Mouse (Mus musculus) embryonic facial prominence, embryonic 11.5 days (tissue): ENCODE results near the gene Psmb10. TPM values are rescaled to one million over a fixed set of nuclear protein-coding genes. Genes with fewer than 3 reads are reported as not detected.
A peak's percentile ranks its signal among the peaks of the same experiment; 100 is the strongest.
"Not testable (repeated sequence)": the region's sequence is repeated elsewhere in the genome, so short reads cannot be mapped to it uniquely, and the experiment has no call there.

Source experiments
- ATAC-seq: fragments of 200-750 bp; cut with Nextera tagmentation; replicated peaks from 2 replicates; pipeline ENCODE4 v1.8.0; 2017; ENCODE audit warnings: low read depth; ENCODE audit not compliant: insufficient number of reproducible peaks, low FRiP score, low TSS enrichment
- DNase-seq: peaks from one replicate; pipeline ENCODE4 v3.0.0-alpha.2; 2015; ENCODE audit warnings: low spot score
- H3K27ac ChIP-seq: fragments of 300-500 bp; sonication (generic); replicated peaks from 2 replicates; pipeline ENCODE4 v1.5.1; 2014; ENCODE audit warnings: mild to moderate bottlenecking, low read depth, low read length, control low read depth
- H3K27me3 ChIP-seq: fragments of 300-500 bp; sonication (generic); 2 replicates; pipeline ENCODE4 v1.6.1; 2014; ENCODE audit warnings: mild to moderate bottlenecking, low read length, moderate library complexity, mixed read lengths; ENCODE audit not compliant: control insufficient read depth, insufficient read depth
- H3K36me3 ChIP-seq: fragments of 300-500 bp; sonication (generic); replicated peaks from 2 replicates; pipeline ENCODE4 v1.6.1; 2014; ENCODE audit warnings: low read depth, mild to moderate bottlenecking, low read length, moderate library complexity, mixed read lengths; ENCODE audit not compliant: control insufficient read depth, insufficient read depth
- H3K4me1 ChIP-seq: fragments of 300-500 bp; sonication (generic); 2 replicates; pipeline ENCODE4 v1.6.1; 2014; ENCODE audit warnings: low read length, mixed read lengths; ENCODE audit not compliant: control insufficient read depth, insufficient read depth
- H3K4me2 ChIP-seq: fragments of 300-500 bp; sonication (generic); 2 replicates; pipeline ENCODE4 v1.6.1; 2014; ENCODE audit warnings: low read depth, mild to moderate bottlenecking, control low read depth, low read length, moderate library complexity
- H3K4me3 ChIP-seq: fragments of 300-500 bp; sonication (generic); 2 replicates; pipeline ENCODE4 v1.5.1; 2014; ENCODE audit warnings: low read depth, low read length, control low read depth
- H3K9ac ChIP-seq: fragments of 300-500 bp; sonication (generic); replicated peaks from 2 replicates; pipeline ENCODE4 v1.6.1; 2014; ENCODE audit warnings: mild to moderate bottlenecking, control low read depth, low read length
- H3K9me3 ChIP-seq: fragments of 300-500 bp; sonication (generic); replicated peaks from 2 replicates; pipeline ENCODE4 v1.6.1; 2016; ENCODE audit warnings: mild to moderate bottlenecking, low read length, inconsistent platforms, mixed read lengths; ENCODE audit not compliant: control insufficient read depth
- WGBS: fragments of 180-500 bp; shearing (Covaris S2); extraction: QIAGEN DNeasy Blood & Tissue Kit; methylation state at CpG from one replicate; pipeline ENCODE4 v1.1.7; 2014; 5-methylcytosine and 5-hydroxymethylcytosine counted together
- polyA plus RNA-seq: library from polyadenylated mRNA; unstranded; fragments of >200 nt; fragmentation: Nextera tagmentation; extraction: Ambion mirVana; gene quantifications from 2 replicates; pipeline ENCODE4 v1.2.1, GENCODE M21; 2014

Psmb10 gene
- polyA plus RNA-seq: 23.1 and 24.1 TPM in 2 replicates

DNA sequence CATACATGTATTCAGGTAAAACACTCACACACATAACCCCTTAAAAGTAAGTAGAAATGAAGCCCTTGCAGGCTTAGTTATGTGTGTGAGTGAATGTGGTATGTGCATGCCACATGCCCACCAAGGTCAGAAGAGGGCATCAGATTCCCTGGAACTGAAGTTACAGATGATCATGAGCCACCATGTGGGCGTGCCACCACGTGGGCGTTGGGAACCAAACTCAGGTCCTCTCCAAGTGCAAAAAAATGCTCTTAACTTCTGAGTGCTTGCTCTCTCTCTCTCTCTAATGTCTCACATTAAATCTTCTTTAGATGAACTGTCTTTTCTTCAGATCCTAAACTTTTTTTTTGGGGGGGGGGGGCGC is at the start of gene Psmb10:
Gene Psmb10, minus strand, starts transcription at position 139 of the 364 bp plus-strand sequence.
- Histone ChIP-seq H3K4me2 (peak within 1 kb of the TSS; percentile 72), H3K9me3 (no peaks in the 10 kb centered on the region), H3K27ac (0 out of 2 replicates have a peak within 1 kb of the TSS, but pooled peaks have one; percentile 44), H3K27me3 (no peaks in the 10 kb centered on the region), H3K9ac (peak within 1 kb of the TSS; percentile 69), H3K36me3 (no peaks in the 10 kb centered on the region; the same call in 1 of the 2 replicates), H3K4me1 (no peaks in the 10 kb centered on the region; the same call in 1 of the 2 replicates), H3K4me3 (peak within 1 kb of the TSS; percentile 77)
- peak; percentile 7 for DNase-seq
- WGBS: 44% methylated on average over 4 of the region's 4 CpGs
- ATAC-seq: no peak

- DNase-seq, H3K27me3 ChIP-seq, H3K4me2 ChIP-seq, H3K36me3 ChIP-seq, H3K9me3 ChIP-seq, ATAC-seq, H3K4me1 ChIP-seq, H3K9ac ChIP-seq, H3K27ac ChIP-seq, H3K4me3 ChIP-seq: not testable (repeated sequence)
- 87% methylated on average over 11 of the region's 11 CpGs for WGBS
Measured at GRCm38 (mm10) chr8:105983406-105983805, 45.2 kb upstream of the Psmb10 start.

- no peak for ATAC-seq
- WGBS: 89% methylated on average over 1 of the region's 1 CpGs
- Histone ChIP-seq H3K9ac (no peak overlapping the region), H3K4me3 (no peak overlapping the region), H3K27me3 (no peaks in the 10 kb centered on the region), H3K4me2 (no peak overlapping the region), H3K9me3 (no peaks in the 10 kb centered on the region), H3K36me3 (no peaks in the 10 kb centered on the region), H3K4me1 (no peaks in the 10 kb centered on the region), H3K27ac (no peak overlapping the region)
- DNase-seq: no peak
Measured at GRCm38 (mm10) chr8:105981146-105981545, 42.9 kb upstream of the Psmb10 start.

DNA sequence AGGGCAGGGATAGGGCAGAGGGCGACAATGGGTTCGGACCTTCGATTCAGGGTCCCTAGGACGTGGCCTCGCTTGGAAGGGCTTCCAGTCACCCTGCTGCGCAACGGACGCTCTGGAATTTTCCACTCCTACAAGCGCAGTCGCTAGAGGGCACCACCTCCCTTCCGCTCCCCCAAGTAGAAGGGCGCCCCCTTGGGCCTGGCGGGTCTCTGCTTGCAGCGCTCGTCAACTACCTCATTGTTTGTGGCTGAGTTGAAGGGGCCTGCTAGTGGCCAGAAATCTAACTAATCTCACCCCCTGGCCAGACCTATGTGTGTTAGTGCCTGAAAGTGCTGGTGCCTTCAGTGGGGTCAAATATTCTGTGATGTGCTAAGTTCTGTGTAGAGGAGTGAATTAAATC is 41.1 kb upstream of the Psmb10 start, which contains the start of gene Dpep3:
Gene Dpep3, minus strand, starts transcription at position 105 of the 400 bp plus-strand sequence.
- H3K4me1 ChIP-seq: no peaks in the 10 kb centered on the region
- no peak within 1 kb of the TSS for H3K27ac ChIP-seq
- no peak within 1 kb of the TSS for H3K4me2 ChIP-seq
- H3K36me3 ChIP-seq: no peaks in the 10 kb centered on the region
- ATAC-seq: no peak
- H3K9me3 ChIP-seq: no peaks in the 10 kb centered on the region
- H3K4me3 ChIP-seq: no peak within 1 kb of the TSS
- H3K9ac ChIP-seq: no peak within 1 kb of the TSS
- no peaks in the 10 kb centered on the region for H3K27me3 ChIP-seq
- WGBS: 89% methylated on average over 15 of the region's 15 CpGs
- no peak for DNase-seq

- no peak overlapping the region for H3K27ac ChIP-seq
- H3K9me3 ChIP-seq: no peaks in the 10 kb centered on the region
- no peaks in the 10 kb centered on the region for H3K4me1 ChIP-seq
- H3K4me3 ChIP-seq: no peak overlapping the region
- no peaks in the 10 kb centered on the region for H3K36me3 ChIP-seq
- DNase-seq (no peak), ATAC-seq (no peak)
- H3K9ac ChIP-seq: no peak overlapping the region
- no peak overlapping the region for H3K4me2 ChIP-seq
- H3K27me3 ChIP-seq: no peaks in the 10 kb centered on the region
- 61% methylated on average over 7 of the region's 7 CpGs for WGBS
Measured at GRCm38 (mm10) chr8:105975363-105975762, 37.1 kb upstream of the Psmb10 start.

DNA sequence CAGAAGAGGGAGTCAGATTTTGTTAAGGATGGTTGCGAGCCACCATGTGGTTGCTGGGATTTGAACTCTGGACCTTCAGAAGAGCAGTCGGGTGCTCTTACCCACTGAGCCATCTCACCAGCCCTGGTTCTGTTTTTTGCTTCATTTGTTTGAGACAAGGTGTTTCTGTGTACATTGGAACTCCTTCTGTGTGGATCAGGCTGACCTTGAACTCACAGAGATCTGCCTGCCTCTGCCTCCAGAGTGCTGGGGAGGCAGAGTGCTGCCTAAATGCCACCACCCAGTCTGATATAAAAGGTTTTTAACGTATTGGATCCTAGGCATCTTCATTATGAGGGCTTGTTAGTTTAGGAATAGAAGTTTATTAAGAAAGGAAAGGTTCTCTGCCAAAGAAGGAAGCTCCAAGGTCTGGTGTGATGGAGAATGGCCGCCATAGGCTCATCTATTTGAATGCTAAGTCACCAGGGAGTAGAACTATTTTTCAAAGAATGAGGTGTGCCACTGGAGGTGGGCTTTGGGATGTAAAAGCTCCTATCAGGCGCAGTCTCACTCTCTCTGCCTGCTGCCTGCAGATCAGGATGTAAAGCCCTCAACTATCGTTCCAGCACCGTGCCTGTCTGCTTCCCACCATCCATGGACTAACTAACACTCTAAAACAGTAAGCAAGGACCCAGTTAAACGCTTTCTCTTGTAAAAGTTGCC is 32.9 kb upstream of the Psmb10 start:
- H3K9ac ChIP-seq: no peak overlapping the region
- no peak overlapping the region for H3K4me2 ChIP-seq
- no peaks in the 10 kb centered on the region for H3K9me3 ChIP-seq
- no peaks in the 10 kb centered on the region for H3K27me3 ChIP-seq
- H3K4me3 ChIP-seq: no peak overlapping the region
- H3K36me3 ChIP-seq: no peaks in the 10 kb centered on the region
- H3K4me1 ChIP-seq: no peaks in the 10 kb centered on the region
- ATAC-seq: no peak
- 75% methylated on average over 8 of the region's 8 CpGs for WGBS
- H3K27ac ChIP-seq: no peak overlapping the region
- DNase-seq: no peak

GRCm38 (mm10) chr8:105969367-105969766 is 31.1 kb upstream of the Psmb10 start:
- H3K27ac ChIP-seq: no peak overlapping the region
- H3K27me3 ChIP-seq: no peaks in the 10 kb centered on the region
- no peak overlapping the region for H3K9ac ChIP-seq
- no peak overlapping the region for H3K4me3 ChIP-seq
- no peak for DNase-seq
- WGBS: 58% methylated on average over 1 of the region's 1 CpGs
- no peak overlapping the region for H3K4me2 ChIP-seq
- no peak for ATAC-seq
- peaks cover 8% of the 10 kb centered on the region; the same call in 1 of the 2 replicates for H3K4me1 ChIP-seq
- H3K36me3 ChIP-seq: no peaks in the 10 kb centered on the region
- H3K9me3 ChIP-seq: no peaks in the 10 kb centered on the region

GRCm38 (mm10) chr8:105966692-105967311 is 28.6 kb upstream of the Psmb10 start:
- no peaks in the 10 kb centered on the region for H3K9me3 ChIP-seq
- peak overlapping the region; percentile 30 for H3K9ac ChIP-seq
- 7% methylated on average over 19 of the region's 19 CpGs for WGBS
- H3K27ac ChIP-seq: no peak overlapping the region
- H3K4me1 ChIP-seq: peaks cover 8% of the 10 kb centered on the region; the same call in 1 of the 2 replicates
- H3K4me3 ChIP-seq: peak overlapping the region; percentile 2; the same call in 1 of the 2 replicates
- peak overlapping the region; percentile 76 for H3K4me2 ChIP-seq
- no peaks in the 10 kb centered on the region for H3K27me3 ChIP-seq
- DNase-seq (peak; percentile 69), ATAC-seq (peak; percentile 11; the same call in 1 of the 2 replicates)
- no peaks in the 10 kb centered on the region for H3K36me3 ChIP-seq
